Mouse (Mus musculus) erythroid progenitor cell, adult 5-6 weeks (primary cell): ENCODE results near the gene Tspan9. TPM values are rescaled to one million over a fixed set of nuclear protein-coding genes. Genes with fewer than 3 reads are reported as not detected.

Experiments used
- ATAC-seq: replicated peaks from 2 replicates; pipeline ENCODE4 v1.8.0; 2016; ENCODE audit warnings: moderate number of reproducible peaks, mild to moderate bottlenecking, moderate TSS enrichment, inconsistent platforms; ENCODE audit not compliant: poor library complexity, low FRiP score, severe bottlenecking
- total RNA-seq, 2 experiments: library from RNA; stranded (forward) in 1 of 2; stranded (reverse) in 1 of 2; fragments of 150-400 nt in 1 of 2; fragments of 186-747, 209-891 nt in 1 of 2; gene quantifications; 2 replicates each; pipeline versions ENCODE4 v1.2.3 to v1.2.4; 2015 to 2017; ENCODE audit warnings: low replicate concordance in 2 of 2

Gene Tspan9
- total RNA-seq, 2 experiments from 2014 or later = not detected

- ATAC-seq = no peak
Measured at GRCm38 (mm10) chr6:128028116-128028940, 115.1 kb downstream of the Tspan9 start.

GRCm38 (mm10) chr6:128025997-128026396 lies 117.4 kb downstream of the Tspan9 start:
- ATAC-seq = no peak

GRCm38 (mm10) chr6:128025581-128025980 lies 117.8 kb downstream of the Tspan9 start:
- ATAC-seq = no peak

GRCm38 (mm10) chr6:128022207-128022606 lies 121.2 kb downstream of the Tspan9 start:
- ATAC-seq = no peak

- no peak for ATAC-seq
Measured at GRCm38 (mm10) chr6:128021931-128022202, 121.5 kb downstream of the Tspan9 start.

- ATAC-seq = no peak
Measured at GRCm38 (mm10) chr6:128021106-128021930, 122.1 kb downstream of the Tspan9 start.

GRCm38 (mm10) chr6:128020521-128021057 lies 122.8 kb downstream of the Tspan9 start:
- ATAC-seq = no peak

- ATAC-seq = no peak
Measured at GRCm38 (mm10) chr6:128020053-128020452, 123.3 kb downstream of the Tspan9 start.

- ATAC-seq = no peak
Measured at GRCm38 (mm10) chr6:128019119-128019518, 124.3 kb downstream of the Tspan9 start.

GRCm38 (mm10) chr6:128015304-128015703 lies 128.1 kb downstream of the Tspan9 start:
- ATAC-seq = no peak

GRCm38 (mm10) chr6:128011781-128012180 lies 131.6 kb downstream of the Tspan9 start:
- ATAC-seq = no peak

GRCm38 (mm10) chr6:128011071-128011477 lies 132.3 kb downstream of the Tspan9 start:
- no peak for ATAC-seq

- no peak for ATAC-seq
Measured at GRCm38 (mm10) chr6:128010135-128010971, 133.0 kb downstream of the Tspan9 start.

- no peak for ATAC-seq
Measured at GRCm38 (mm10) chr6:128007982-128008562, 135.3 kb downstream of the Tspan9 start.

- no peak for ATAC-seq
Measured at GRCm38 (mm10) chr6:128007241-128007701, 136.1 kb downstream of the Tspan9 start.

GRCm38 (mm10) chr6:128006156-128006555 lies 137.2 kb downstream of the Tspan9 start:
- no peak for ATAC-seq

- ATAC-seq = no peak
Measured at GRCm38 (mm10) chr6:128004544-128004943, 138.8 kb downstream of the Tspan9 start.

- no peak for ATAC-seq
Measured at GRCm38 (mm10) chr6:128003542-128003941, 139.9 kb downstream of the Tspan9 start.

- ATAC-seq = no peak
Measured at GRCm38 (mm10) chr6:128002667-128003066, 140.7 kb downstream of the Tspan9 start.
